Mouse (Mus musculus): ENCODE data around the gene Gpatch3. TPM values are rescaled to one million over a fixed set of nuclear protein-coding genes. Genes with fewer than 3 reads are reported as not detected.

The Gpatch3 gene
- 4.5 and 4.6 TPM in 2 replicates for polyA plus RNA-seq (2012; rRNA removed)

- DNase-seq (ENCODE audit: low spot score): peak; percentile 81
Measured at GRCm38 (mm10) chr4:133574070-133574842, at the start of gene Gpatch3. Gene Gpatch3 (plus strand): TSS chr4:133574745.

- DNase-seq (ENCODE audit: low spot score): no peak
Measured at GRCm38 (mm10) chr4:133527788-133528187, 46.8 kb upstream of the Gpatch3 start.

- DNase-seq (ENCODE audit: low spot score): no peak
Measured at GRCm38 (mm10) chr4:133532777-133533176, 41.8 kb upstream of the Gpatch3 start.

- no peak for DNase-seq (ENCODE audit: low spot score)
Measured at GRCm38 (mm10) chr4:133536081-133536480, 38.5 kb upstream of the Gpatch3 start.

DNA sequence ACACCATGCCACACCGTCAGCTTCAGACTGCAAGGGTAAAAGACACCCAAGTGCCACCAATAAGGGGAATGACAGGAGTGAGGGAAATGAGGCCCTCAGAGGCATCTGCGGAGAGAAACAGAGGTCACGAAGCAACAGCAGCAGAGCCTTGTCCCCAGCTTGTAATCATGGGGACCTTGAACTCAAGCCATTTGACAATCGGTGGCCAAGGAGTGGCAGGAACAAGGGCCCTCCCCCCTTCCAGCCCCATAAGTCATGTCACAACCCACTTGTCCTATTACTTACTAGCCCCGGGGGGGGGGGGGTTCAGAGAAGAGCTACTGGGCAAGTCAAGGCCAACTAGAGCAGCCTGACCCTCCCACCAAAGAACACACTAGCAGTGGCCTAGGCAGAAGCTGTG lies 37.9 kb upstream of the Gpatch3 start:
- DNase-seq (ENCODE audit: low spot score): no peak

DNA sequence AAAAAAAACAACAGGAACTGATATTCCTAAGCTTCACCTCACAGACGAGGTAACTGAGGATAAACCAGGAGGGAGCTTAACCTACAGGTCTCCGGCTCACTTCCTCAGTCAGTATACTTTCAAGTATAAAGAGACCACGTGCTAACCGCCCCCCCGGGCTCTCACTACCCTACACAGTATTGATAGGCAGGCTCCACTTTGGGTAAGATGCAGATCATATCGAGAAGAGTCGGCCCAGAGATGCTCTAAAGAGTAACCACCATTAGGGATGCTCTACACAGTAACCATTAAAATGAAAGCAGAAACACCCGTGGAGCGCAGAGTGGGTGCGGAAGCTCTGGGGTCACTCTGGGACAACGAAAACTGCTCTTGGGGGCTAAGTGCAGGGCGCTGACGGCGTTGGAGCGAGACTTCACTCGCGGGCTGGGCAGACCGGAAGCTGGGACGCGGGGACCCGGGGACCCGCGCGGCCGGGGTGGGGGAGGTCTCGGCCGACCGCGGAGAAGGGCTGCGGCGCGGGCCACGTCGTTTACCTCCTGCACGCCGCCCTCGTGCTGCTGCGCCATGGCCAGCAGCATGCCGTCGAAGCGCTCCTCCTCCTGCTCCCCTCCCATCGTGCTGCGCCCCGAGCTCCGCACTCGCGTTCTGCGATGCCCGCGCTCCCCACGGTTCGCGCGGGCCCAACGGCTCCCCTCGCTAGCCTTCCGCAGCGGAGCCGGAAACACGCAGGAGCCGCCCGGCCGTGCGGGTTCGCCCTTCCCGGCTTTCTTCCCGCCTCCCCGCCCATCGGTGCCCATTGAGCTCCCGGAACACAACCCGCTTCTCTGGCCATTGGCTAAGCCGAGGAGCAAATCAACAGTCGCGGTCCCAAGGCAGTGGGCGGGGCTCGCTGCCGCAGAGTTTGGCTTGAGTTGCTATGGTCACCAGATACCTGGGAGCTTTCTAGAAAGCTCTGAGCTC lies 29.0 kb upstream of the Gpatch3 start, which contains the start of gene Nudc:
Nudc (minus strand) TSS at position 725 of the 960 bp plus-strand sequence.
- peak; percentile 83 for DNase-seq (ENCODE audit: low spot score)

DNA sequence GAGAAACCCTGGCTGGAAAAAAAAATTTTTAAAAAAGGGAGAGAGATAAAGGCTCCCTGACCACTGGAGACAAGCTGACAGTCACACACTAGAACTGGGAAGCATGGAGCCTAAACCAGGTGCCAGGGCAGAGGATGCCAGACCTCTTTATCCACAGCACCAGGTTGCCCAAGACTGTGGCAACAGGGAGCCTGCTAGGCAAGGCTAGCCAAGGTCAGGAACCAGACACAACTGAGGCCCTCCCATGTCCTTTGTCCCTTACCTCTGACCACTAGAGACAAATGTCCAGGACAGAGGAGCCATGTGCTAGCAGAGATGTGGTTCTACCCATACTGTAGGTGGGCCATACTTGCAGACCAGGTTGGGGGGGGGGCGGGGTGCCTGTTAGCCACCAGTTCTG lies 22.5 kb upstream of the Gpatch3 start:
- no peak for DNase-seq (ENCODE audit: low spot score)

GRCm38 (mm10) chr4:133552768-133553447 lies 21.6 kb upstream of the Gpatch3 start, which contains the start of gene Nr0b2:
Gene Nr0b2 (plus strand): TSS chr4:133553376.
- DNase-seq (ENCODE audit: low spot score): no peak

DNA sequence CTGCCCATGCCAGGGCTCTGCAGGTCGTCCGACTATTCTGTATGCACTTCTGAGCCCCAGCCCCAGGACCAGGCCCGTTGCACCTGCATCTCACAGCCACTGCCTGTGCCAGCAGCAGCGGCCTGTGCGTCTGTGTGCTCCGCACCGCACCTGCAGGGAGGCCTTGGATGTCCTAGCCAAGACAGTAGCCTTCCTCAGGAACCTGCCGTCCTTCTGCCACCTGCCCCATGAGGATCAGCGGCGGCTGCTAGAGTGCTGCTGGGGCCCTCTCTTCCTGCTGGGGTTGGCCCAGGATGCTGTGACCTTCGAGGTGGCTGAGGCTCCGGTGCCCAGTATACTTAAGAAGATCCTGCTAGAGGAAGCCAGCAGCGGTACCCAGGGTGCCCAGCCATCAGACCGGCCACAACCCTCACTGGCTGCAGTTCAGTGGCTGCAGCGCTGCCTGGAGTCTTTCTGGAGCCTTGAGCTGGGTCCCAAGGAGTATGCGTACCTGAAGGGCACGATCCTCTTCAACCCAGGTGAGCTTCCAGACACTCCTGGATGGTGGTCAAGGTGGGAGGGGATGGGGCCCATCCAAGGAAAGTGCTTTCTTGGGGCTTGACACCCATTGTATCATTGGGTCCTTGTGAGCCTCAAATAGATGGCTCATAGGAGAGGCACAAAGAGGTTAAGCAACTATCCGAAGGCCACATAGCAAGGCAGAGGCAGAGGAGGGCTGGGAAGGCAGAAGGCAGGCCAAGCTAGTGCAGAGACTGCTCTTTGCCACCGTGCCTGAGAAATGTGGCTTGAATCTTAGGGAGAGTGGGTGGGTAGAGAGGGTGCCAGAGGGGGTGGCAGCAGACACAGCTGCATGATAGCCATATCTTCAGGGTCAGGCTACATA lies 20.9 kb upstream of the Gpatch3 start:
- no peak for DNase-seq (ENCODE audit: low spot score)

DNA sequence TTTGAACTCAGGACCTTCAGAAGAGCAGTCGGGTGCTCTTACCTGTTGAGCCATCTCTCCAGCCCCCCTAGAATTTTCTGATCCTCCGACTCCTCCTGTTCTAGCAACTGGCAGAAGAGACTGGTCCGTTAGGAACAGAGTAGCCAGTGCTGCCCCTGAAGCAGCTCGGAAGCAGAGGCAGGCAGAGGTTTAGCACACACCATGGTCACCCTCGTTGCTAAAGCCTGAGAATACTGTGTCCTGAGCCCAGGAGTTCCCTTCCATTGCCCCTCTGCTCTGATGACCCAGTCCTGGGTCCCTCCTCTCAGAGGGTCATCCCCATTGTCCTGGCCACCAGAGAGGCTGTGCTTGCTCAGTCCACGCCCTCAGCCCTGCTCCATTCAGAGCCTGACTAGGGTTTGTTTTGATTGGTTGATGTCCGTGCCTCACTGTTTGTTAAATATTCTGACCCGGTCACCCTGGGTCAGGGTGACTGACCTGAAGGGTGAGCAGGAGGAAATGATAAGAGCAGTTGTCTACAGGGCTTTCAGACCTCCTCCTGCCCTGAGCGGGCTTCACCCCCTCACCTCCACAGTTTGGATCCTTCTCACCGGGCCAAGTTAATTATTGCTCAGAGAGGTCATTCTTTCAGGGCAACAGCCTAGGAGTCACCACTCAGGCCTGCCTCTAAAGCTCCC lies 17.4 kb upstream of the Gpatch3 start:
- no peak for DNase-seq (ENCODE audit: low spot score)

DNA sequence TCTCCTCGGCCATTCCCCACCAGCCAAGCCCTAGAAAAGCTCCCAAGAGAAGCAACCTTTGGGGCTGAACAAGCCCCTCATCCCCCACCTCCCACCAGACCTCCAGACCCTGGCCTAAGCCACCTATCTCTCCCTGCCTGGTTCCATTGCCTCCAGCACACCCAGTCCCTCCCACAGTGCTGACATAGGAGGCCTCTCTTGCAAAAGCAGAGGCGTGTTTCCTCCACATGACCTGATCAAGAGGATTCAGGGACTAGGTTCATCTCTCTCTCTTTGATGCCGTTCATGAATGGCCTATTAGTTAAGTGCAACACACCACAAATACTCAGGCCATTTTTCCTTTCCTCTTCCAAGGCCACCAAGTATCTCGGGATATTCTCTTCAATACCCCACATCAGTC lies 14.7 kb upstream of the Gpatch3 start:
- no peak for DNase-seq (ENCODE audit: low spot score)

GRCm38 (mm10) chr4:133561622-133562021 lies 12.9 kb upstream of the Gpatch3 start:
- DNase-seq (ENCODE audit: low spot score): no peak

DNA sequence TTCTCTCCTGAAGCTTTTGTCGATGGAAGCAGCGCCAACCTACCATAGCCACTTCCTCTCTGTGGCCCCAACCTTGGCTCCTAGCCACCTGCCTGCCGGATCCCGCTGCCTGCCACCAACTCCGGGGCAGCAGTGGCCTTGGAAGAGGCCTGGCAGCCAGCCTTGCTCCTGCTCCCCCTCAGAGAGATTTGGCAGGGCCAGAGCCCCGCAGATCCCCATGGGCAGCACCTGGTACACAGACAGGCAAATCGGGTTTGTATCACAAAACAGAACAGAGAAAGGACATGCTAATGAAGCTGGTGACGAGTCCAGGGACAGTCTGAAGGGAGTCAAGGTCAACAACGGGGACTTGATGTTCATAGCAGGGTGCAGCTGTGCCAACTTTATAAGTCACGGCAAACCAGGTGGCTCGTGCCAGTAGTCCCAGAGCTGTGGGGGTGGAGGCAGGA lies 11.4 kb upstream of the Gpatch3 start:
- DNase-seq (ENCODE audit: low spot score): no peak

- DNase-seq (ENCODE audit: low spot score): no peak
Measured at GRCm38 (mm10) chr4:133567251-133567650, 7.3 kb upstream of the Gpatch3 start.

- DNase-seq (ENCODE audit: low spot score): no peak
Measured at GRCm38 (mm10) chr4:133569291-133570065, 5.1 kb upstream of the Gpatch3 start.

- DNase-seq (ENCODE audit: low spot score): no peak
Measured at GRCm38 (mm10) chr4:133570066-133570466, 4.5 kb upstream of the Gpatch3 start.

GRCm38 (mm10) chr4:133574843-133575202 lies 278 bp downstream of the Gpatch3 start:
- DNase-seq (ENCODE audit: low spot score): no peak

- no peak for DNase-seq (ENCODE audit: low spot score)
Measured at GRCm38 (mm10) chr4:133577983-133578382, 3.4 kb downstream of the Gpatch3 start.

GRCm38 (mm10) chr4:133583690-133584058 lies 9.1 kb downstream of the Gpatch3 start:
- no peak for DNase-seq (ENCODE audit: low spot score)

All from urinary bladder, adult 2 months (tissue).